Mouse (Mus musculus) embryo, embryonic 9.5 days (tissue): ENCODE results near the gene Zscan10.

Experiments
- DNase-seq: peaks from one replicate; pipeline ENCODE4 v3.0.0-alpha.2; 2017; ENCODE audit errors: extremely low spot score

The Zscan10 gene

GRCm38 (mm10) chr17:23651363-23651762, 50.7 kb downstream of the Zscan10 start:
- DNase-seq = no peak

GRCm38 (mm10) chr17:23653324-23653723, 52.7 kb downstream of the Zscan10 start:
- DNase-seq = no peak

DNA sequence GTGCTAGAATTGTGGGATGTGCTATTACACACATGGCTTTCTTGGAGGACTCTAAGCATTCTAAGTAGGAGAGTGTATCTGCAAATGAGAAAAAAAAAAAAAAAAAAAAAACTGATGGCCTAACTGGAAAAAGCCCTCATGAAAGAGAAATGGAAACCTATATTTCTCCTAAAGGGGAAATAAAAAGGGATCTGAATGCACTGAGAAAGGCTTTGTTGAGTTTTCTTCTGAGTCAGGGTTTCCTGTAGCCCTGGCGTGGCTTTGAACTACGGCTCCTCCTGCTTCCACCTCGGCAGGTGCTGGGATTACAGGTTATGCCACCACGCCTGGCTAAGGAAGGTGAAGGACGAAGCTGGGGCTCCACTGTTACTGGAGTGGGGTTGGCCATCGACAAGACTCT, 53.3 kb downstream of the Zscan10 start:
- DNase-seq = no peak

- DNase-seq = no peak
Measured at GRCm38 (mm10) chr17:23654410-23654809, 53.8 kb downstream of the Zscan10 start.

DNA sequence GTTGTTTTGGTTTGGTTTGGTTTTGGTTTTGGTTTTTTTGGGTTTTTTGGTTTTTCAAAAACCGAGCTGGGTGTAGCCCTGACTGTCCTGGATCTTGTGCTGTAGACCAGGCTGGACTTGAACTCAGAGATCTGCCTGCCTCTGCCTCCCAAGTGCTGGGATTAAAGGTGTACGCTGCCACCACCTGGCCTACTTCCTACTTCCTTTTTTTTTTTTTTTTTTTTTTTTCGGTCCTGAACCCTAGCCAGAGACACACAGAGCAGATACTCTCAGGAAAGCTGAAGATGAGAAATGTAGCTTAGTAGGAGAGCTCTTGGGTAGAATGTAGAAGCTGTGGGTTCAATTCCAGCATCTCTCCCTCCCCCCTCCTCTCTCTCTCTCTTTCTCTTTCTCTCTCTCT, 57.8 kb downstream of the Zscan10 start:
- DNase-seq = no peak

DNA sequence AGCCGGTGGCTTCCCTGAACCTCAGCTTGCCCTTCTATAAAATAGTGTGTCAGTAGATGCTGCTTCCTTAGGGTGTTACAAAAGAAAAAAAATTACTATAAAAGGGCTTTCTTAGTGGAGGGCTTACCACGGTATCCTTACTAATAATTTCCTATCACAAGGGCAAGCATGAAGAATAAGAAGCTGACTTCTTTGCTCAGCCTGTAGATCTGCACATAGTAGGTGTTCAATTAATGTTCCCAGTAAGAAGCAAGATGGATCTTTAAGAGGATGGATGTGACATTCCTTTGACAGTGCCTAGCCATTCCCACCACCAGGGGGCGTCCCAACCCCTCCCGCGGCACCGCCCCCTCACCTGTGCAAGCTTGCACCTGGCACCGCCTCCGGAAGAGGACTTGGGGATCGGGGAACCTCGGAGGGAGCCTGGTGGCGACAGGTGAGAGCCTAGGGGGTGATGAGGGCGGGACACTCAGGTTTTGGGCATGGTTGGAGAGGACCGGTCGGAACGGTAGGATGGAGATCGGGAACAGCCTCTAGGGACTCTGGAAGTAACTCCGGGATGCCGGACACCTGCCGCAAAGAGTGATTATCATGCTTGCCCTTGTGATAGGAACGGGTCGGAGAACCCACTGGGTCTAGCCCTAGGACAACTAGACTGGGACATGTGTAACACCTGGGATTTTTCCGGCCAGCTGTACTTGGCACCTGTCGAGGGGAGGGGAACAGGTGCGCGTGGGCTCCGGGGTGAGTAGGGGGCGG, 59.6 kb downstream of the Zscan10 start, which contains the start of gene Bicdl2:
TSS of gene Bicdl2 (plus strand) at position 390 of the 759 bp plus-strand sequence.
- no peak for DNase-seq
